Mouse (Mus musculus): Measurements from ENCODE around the gene Gm10563. TPM values are rescaled to one million over a fixed set of nuclear protein-coding genes. Genes with fewer than 3 reads are reported as not detected.

Gene Gm10563
- total RNA-seq, 1 experiment from 2014 or later: not detected

DNA sequence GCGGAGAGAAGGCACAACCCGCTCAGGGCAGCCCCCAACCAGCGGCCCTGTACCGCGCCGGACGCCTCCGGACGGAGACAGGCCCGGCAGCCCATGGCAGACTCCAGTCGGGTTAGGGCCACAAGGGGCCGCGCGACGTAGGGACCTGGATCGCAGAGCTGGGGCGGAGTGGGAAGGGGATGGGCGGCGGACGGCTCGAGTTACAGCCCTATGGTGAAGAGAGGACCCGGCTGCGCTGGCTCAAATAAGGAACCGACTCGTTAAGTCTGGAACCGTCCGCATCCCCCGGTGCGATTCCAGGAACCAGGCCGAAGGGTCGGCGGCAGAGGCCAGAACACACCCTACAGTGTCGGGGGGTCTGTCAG lies 7.9 kb upstream of the Gm10563 start, which contains the start of gene Mmp23:
TSS of gene Mmp23 (minus strand) at position 299 of the 365 bp plus-strand sequence.
- peak; percentile 57 for DNase-seq

- DNase-seq: no peak
These were observed 7.3 kb upstream of the Gm10563 start for GRCm38 (mm10) chr4:155652283-155653085.

- DNase-seq: peak; percentile 32
These were observed 6.5 kb upstream of the Gm10563 start for GRCm38 (mm10) chr4:155651553-155652269.

DNA sequence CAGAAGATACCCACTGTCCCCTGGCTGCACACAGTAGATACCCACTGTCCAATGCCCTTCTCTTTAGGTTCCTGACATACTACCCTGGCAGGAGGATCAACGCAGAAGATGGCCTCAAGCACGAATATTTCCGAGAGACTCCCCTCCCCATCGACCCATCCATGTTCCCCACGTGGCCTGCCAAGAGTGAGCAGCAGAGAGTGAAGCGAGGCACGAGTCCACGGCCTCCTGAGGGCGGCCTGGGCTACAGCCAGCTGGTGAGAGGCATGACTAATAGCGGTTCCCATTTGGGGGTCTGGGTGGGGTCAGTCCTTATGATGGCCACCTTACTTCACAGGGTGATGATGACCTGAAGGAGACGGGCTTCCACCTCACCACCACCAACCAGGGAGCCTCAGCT lies 4.1 kb upstream of the Gm10563 start:
- no peak for DNase-seq

GRCm38 (mm10) chr4:155645721-155646120 lies 513 bp upstream of the Gm10563 start:
- DNase-seq: no peak

DNA sequence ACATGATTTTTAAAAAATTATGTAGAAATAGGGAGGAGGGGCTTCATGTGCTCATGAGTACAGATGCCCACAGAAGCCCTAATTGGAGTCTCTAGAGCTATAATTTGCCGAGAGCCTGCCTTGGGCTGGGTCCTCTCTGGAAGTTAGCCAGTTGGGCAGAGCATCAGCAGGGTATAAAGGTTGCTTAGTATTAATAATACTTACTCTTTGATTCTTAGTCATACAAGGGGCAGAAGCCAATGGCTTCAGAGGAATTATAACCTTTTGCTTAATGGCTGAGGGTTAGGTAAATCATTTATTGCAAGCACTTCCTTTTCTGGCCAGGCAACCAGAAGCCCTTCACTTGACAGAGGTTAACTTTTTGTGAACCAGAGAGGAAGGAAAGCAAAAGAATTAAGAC lies 1.7 kb downstream of the Gm10563 start:
- no peak for DNase-seq

DNA sequence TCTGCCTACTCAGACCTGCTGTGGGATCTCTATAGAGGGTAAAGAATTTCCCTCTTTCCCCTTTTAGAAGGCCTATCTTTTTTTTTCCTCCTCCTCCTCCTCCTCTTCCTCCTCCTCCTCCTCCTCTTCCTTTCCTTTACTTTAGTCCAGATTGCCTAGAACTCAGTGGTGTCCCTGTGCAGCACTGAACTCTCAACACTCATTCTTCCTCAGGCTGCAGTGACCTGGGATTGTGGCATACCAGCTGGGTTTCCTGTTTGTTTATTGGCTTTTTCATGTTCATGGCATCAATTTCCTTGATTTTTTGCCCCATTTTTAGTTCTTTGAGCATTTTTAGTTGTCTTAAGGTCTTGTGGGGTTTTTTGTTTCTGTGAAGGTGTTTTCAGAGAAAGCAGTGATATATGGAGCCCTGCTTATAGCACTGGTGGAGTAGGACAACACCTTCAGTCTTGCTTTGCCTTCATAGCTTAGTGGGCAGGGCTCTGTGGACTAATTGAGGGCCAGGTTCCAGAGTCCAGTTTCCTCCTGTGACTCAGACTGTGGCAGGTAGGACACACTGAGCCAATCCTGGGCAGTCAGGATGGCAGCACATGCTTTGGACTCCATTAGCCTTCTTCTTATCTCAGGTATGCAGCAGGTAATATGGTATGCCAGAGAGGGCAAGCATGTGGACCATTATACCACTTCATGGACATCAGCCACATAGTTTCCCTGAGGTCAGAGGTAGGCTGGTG lies 9.3 kb downstream of the Gm10563 start:
- DNase-seq: no peak

- DNase-seq: no peak
These were observed 14.9 kb downstream of the Gm10563 start for GRCm38 (mm10) chr4:155630267-155630666.

- peak; percentile 97 for DNase-seq
These were observed 20.6 kb downstream of the Gm10563 start, which contains the start of gene Cdk11b for GRCm38 (mm10) chr4:155624338-155625291. Cdk11b (plus strand) TSS chr4:155624854.

GRCm38 (mm10) chr4:155618321-155618720 lies 26.9 kb downstream of the Gm10563 start:
- DNase-seq: no peak

DNA sequence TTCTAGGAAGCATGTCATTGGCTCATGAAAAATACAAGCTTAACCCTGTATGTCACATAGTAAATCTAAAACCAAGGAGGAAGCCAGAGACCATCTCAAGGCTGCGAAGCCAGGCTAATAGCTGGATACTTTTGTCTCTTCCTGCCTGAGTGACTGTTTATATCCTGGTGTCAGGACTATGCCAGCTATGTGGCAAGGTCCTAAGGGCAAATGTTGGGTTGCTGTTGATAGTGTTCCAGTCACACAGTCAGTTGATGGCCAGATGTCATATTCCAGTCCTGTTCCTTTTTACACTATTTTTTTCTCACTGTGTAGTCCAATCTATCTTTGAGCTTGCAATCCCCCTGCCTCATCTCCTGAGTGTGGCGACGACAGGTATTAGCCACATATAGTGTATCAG lies 31.9 kb downstream of the Gm10563 start:
- DNase-seq: no peak

DNA sequence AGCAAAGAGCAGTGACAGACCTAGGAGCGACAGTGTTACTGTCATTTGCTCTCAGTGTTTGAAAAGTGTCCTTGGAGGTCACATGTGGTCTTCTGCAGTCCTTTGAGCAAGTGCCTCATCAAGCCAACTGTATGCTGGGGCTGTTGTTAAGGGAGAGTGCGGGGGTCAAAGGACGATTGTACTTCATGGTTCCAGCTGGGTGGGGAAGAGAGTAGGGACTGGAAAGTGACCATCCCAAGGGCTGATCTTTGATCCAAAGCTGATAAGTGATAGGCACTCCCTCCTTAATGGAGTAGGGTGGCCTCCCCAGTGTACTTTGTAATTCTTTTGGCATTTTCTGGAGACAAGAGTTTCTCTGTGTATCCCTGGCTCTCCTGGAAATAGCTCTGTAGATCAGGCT lies 33.3 kb downstream of the Gm10563 start:
- no peak for DNase-seq

GRCm38 (mm10) chr4:155606825-155607224 lies 38.4 kb downstream of the Gm10563 start:
- DNase-seq: no peak

- DNase-seq: no peak
These were observed 40.1 kb downstream of the Gm10563 start for GRCm38 (mm10) chr4:155605132-155605531.

- no peak for DNase-seq
These were observed 41.4 kb downstream of the Gm10563 start for GRCm38 (mm10) chr4:155603801-155604200.

DNA sequence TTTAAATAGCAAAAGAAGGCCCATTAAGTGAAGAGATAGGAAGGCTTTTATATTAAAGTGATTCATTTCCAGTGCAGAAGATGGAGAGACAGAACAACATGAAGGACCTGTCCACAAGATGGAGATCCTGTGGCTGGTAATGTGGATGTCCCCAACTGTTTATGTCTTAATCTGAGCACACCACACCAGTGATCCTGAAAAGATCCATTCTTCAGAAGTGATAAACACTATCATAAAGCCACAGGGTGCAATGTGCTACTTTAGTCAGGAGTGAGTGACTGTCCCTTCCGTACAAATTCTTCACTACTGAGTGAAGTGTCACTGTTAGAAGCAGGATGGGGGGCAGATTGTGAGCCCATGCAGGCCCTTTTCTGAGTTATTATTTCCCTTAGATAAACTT lies 42.5 kb downstream of the Gm10563 start:
- DNase-seq: no peak

- no peak for DNase-seq
These were observed 43.2 kb downstream of the Gm10563 start for GRCm38 (mm10) chr4:155601997-155602456.

DNA sequence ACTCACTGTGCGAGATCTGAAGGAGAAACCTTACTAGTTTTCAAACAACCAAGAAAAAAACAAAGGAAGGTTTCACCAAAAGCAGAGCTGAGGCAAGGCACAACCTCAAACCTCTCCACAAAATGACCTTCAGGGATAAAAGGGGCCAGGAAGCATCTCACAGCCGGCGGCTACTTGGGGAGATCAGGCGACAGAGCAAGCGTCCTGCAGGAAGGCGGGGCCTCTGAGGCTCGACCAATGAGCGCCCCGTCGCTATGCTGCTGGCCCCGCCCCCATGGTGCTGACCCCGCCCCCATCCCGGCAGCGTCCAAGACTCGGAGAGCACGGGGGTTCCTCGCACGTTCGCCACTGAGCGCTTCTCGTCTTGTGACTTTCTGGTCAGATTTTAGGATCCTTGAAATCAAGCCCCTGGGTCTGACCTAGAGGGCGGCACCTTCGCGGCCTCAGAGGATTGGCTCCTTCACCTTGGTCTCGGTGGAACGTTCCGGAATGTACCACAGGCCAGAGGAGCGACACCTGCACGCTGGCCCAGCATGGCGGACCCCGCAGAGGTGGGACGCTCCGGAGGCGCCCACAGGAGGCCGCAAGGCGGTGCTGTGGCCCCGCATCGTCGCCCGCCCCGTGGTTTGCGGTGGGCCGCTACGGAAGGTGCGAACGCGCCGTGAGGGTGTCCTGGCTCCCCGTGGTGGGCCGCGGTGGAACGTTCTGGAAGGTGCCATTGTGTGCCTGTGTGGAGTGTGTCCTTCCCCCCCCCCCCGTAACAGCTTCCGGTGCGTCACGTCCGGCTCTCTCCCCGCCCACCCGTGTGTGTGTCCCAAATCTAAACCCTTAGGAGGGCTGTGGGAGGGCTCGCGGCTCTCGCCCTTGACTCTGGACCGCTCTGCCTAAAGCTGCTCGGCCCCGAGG lies 43.9 kb downstream of the Gm10563 start, which contains the start of gene Slc35e2:
TSS of gene Slc35e2 (plus strand) at position 326 of the 906 bp plus-strand sequence.
- peak; percentile 96 for DNase-seq

DNA sequence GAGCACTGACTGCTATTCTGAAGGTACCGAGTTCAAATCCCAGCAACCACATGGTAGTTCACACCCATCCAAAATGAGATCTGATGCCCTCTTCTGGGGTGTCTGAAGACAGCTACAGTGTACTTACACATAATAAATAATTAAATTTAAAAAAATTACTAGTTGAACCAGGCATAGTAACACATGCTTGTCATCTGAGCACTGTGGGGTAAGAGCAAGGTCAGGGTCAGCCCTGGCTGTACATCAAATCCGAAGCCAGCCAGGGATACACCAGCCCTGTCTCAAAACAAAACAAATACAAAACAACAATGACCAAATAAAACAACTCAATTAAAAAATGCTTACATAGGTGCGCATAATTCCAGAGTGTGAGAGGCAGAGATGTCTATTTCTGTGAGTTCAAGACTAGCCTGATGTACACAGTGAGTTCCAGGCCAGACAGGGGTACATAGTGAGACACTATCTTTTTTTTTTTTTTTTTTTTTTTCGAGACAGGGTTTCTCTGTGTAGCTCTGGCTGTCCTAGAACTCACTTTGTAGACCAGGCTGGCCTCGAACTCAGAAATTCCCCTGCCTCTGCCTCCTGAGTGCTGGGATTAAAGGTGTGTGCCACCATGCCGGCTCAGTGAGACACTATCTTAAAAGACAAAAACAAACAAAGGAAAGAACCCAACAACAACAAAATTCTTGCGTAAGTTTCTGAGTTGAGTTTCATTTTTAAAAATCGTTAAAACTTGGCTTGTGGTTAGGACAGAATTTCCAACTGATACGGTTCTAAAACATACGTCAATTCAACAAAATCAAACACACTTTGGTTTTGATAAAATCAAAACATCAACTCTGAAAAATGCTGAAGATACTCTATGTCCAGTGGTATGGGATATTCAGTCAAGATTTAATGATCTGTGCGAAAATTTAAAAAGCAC lies 45.0 kb downstream of the Gm10563 start:
- DNase-seq: peak; percentile 50

Measured in adrenal gland, postnatal 14 days (tissue).